Mouse (Mus musculus) heart, adult 2 months (tissue): ENCODE results near the gene Limch1. TPM values are rescaled to one million over a fixed set of nuclear protein-coding genes. Genes with fewer than 3 reads are reported as not detected.

Source experiments
- DNase-seq, 2 experiments: peaks; one replicate each; pipeline ENCODE4 v3.0.0; 2021
- H3K27ac ChIP-seq: fragments of 200-600 bp; 2 replicates; pipeline ENCODE4 v1.8.1; 2022
- H3K27me3 ChIP-seq: fragments of 200-500 bp; 2 replicates; pipeline ENCODE4 v1.6.1; 2012; ENCODE audit warnings: mild to moderate bottlenecking, low read length, inconsistent platforms, mixed read lengths; ENCODE audit not compliant: control insufficient read depth, insufficient read depth
- H3K36me3 ChIP-seq: fragments of 200-500 bp; 2 replicates; pipeline ENCODE4 v1.6.1; 2012; ENCODE audit warnings: low read length, inconsistent platforms; ENCODE audit not compliant: control insufficient read depth, insufficient read depth
- H3K4me1 ChIP-seq: fragments of 200-500 bp; 2 replicates; pipeline ENCODE4 v1.6.1; 2011; ENCODE audit warnings: low read length; ENCODE audit not compliant: control insufficient read depth, insufficient read depth
- H3K4me3 ChIP-seq: fragments of 200-600 bp; 2 replicates; pipeline ENCODE4 v1.8.1; 2022
- H3K79me2 ChIP-seq: fragments of 200-500 bp; replicated peaks from 2 replicates; pipeline ENCODE4 v1.6.1; 2012; ENCODE audit warnings: mild to moderate bottlenecking, inconsistent platforms, low read length, moderate library complexity, mixed read lengths; ENCODE audit not compliant: control insufficient read depth, insufficient read depth
- H3K9ac ChIP-seq: fragments of 200-500 bp; 2 replicates; pipeline ENCODE4 v1.6.1; 2012; ENCODE audit warnings: low read depth, mild to moderate bottlenecking, control low read depth, inconsistent platforms, low read length, mixed read lengths
- CTCF ChIP-seq: fragments of 200-600 bp; IDR thresholded peaks from 2 replicates; pipeline ENCODE4 v1.8.1; 2022; ENCODE audit warnings: antibody characterized with exemption, mild to moderate bottlenecking, moderate library complexity
- EP300 ChIP-seq: fragments of 200-500 bp; IDR thresholded peaks from 2 replicates; pipeline ENCODE4 v1.6.1; 2011; ENCODE audit warnings: low read depth, low read length, control low read depth; ENCODE audit not compliant: insufficient read depth
- POLR2A ChIP-seq: fragments of 200-500 bp; IDR thresholded peaks from 2 replicates; pipeline ENCODE4 v1.6.1; 2011; ENCODE audit warnings: mild to moderate bottlenecking, low read depth, low read length, control low read depth; ENCODE audit not compliant: insufficient read depth
- WGBS: fragments of 180-500 bp; shearing (Covaris S2); methylation state at CpG from one replicate; pipeline ENCODE4 v1.1.7; 2018; 5-methylcytosine and 5-hydroxymethylcytosine counted together
- intact Hi-C: fragments of 180-260 bp; cut with DNase I; formaldehyde crosslinking; loops from one replicate; pipeline ENCODE4 v1.15.1; 2025
- polyA plus RNA-seq: library from polyadenylated mRNA; depleted of rRNA; stranded (reverse); fragments of >200 nt; gene quantifications from 2 replicates; pipeline ENCODE4 v1.2.3, GENCODE M21; 2012
- total RNA-seq, 2 experiments: library from RNA; stranded (reverse); gene quantifications; 2 replicates each; pipeline ENCODE4 v1.2.3; 2021

The Limch1 gene
- total and polyA plus RNA-seq, 3 experiments = 60.2 to 277 (median 230) TPM

DNA sequence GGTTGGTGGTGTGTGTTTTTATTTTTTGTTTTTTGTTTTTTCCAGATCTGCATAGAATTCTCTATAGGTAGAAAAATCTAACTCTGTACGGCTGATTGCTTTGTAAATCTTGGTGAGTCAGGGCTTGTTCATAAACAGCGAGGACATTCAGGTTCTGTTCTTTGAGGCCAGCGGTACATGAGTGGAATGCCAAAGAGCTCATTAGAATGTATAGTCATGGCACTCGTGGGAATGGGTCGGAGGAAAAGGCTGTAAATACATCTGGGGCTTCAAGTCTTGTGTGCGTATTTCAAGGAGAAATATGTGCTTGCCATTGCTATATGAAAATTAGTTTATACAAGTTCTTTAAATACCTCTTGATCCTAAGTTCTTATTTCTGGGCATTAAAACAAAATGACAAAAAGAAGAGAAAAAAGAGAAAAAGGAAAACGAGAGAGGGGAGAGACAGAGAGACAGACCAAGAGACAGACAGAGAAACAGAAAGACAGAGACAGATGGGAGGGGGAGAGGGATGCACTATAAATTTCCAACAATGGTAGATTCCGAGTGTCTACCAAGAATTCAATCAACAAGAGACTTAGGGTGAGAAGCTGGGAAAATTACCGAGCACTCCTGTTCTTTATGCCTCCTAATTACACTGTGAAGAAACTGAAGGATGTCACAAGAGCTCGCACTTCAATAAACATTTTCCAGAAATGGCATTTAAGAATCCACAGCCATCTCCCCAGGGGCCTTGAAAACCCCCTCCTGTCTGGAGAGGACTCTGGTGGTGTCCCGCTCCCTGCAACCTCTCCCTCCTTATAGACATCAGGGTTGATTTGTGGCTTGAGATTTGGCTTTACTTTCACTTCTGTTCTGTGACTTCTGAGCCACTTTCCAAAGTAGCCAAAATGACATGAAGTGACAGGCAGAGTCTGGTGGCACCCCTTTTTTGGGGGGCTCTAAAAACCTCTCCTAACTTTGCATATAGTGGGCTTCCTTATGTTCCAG lies 173.0 kb downstream of the Limch1 start:
- no peak overlapping the region for H3K4me3 ChIP-seq
- H3K27me3 ChIP-seq = no peaks in the 10 kb centered on the region
- WGBS = 80% methylated on average over 11 of the region's 11 CpGs
- TF ChIP-seq POLR2A (no peak), EP300 (no peak)
- H3K9ac ChIP-seq = no peak overlapping the region
- no peak overlapping the region for H3K27ac ChIP-seq
- peaks cover 3% of the 10 kb centered on the region for H3K79me2 ChIP-seq
- DNase-seq = no peak
- H3K4me1 ChIP-seq = peaks cover 9% of the 10 kb centered on the region
- H3K36me3 ChIP-seq = peaks cover 6% of the 10 kb centered on the region; the same call in 1 of the 2 replicates
- intact Hi-C loops = no loop called here

DNA sequence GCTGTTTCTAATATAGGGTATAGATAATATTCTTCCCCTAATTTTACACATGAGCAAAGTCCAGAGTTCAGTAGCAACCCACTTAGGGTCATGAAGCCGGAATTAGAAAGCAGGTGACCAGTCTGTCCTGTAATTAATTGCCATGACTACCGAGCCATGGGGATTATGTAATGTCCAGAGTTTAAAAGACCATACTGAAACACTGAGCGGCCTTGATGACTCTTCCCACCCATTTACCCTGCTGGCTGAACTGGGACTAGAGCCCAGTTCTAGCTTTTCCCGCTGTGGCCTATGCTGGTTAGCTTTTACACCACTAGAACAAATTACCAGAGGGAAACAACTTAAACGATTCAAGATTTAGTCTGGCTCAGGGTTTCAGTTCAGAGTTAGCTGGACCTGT lies 177.0 kb downstream of the Limch1 start:
- H3K36me3 ChIP-seq = no peaks in the 10 kb centered on the region
- peaks cover 4% of the 10 kb centered on the region; the same call in 1 of the 2 replicates for H3K4me1 ChIP-seq
- 74% methylated on average over 5 of the region's 5 CpGs for WGBS
- TF ChIP-seq CTCF (no peak), POLR2A (no peak), EP300 (no peak)
- H3K27ac ChIP-seq = no peak overlapping the region
- intact Hi-C loops = no loop called here
- DNase-seq = no peak
- peaks cover 3% of the 10 kb centered on the region; the same call in 1 of the 2 replicates for H3K79me2 ChIP-seq
- no peaks in the 10 kb centered on the region for H3K27me3 ChIP-seq
- no peak overlapping the region for H3K4me3 ChIP-seq
- no peak overlapping the region for H3K9ac ChIP-seq

DNA sequence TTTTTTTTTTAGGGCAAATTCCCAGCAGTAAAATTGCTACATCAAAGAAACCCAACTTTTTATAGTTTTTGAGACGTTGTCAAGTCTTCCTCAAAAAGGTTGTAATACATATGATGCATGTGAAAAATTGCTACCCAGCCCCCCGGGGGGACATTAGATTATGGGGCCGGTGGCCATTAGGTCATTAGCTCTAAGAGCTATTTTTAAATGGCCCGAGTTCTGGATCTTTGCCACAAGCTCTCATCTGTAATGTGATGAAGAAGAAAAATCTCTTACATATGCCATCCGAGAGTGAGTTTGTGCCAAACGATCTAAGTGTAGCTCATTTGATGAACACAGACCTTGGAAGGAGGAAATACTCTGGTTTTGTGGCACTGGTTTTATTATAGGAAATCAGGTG lies 183.7 kb downstream of the Limch1 start:
- Histone ChIP-seq H3K4me1 (0 out of 2 replicates have a peak, but pooled peaks cover 1% of the 10 kb centered on the region), H3K27ac (no peak overlapping the region), H3K36me3 (no peaks in the 10 kb centered on the region; the same call in none of the 2 replicates), H3K27me3 (no peaks in the 10 kb centered on the region), H3K4me3 (no peak overlapping the region), H3K9ac (no peak overlapping the region), H3K79me2 (peaks cover 2% of the 10 kb centered on the region; the same call in 1 of the 2 replicates)
- 42% methylated on average over 6 of the region's 6 CpGs for WGBS
- TF ChIP-seq EP300 = no peak
- TF ChIP-seq POLR2A = no peak
- no peak for TF ChIP-seq CTCF
- intact Hi-C loops = loop anchor here (5.0 kb wide), 1 partner anchor 43 kb away; no protein-coding TSS in a partner anchor
- no peak for DNase-seq

DNA sequence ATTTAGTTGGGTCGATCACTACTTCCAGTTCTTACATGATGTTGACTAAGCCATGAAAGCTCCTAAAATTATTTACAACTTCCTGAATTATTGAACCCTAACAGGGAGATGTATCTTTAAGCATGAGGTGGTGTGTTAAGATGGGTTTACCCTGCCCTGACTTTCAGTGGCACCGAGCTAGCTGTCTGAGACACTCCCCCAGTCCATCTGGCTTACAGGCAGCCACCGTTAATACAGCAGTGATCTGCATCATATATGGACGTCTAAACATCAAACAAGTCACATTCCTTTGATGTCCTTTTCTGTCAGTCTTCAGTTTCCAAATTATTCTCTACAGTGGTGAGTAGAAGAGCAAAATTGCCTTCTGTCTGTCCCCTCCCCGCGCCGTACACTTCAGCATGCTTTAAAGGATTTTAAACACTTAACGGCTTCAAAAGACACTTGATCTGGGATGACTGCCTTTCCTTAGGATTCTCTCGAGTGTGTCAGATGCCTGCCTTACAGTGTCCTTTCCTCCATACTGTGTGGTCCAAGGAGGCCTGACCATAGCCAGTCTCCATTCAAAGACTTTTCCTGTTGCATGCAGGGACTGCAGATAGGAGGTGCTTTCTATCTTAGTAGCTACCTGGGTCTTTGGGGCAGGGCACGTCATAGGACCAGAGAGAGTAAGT lies 187.6 kb downstream of the Limch1 start:
- no peak for DNase-seq
- H3K4me1 ChIP-seq = 0 out of 2 replicates have a peak, but pooled peaks cover 1% of the 10 kb centered on the region
- TF ChIP-seq CTCF (no peak), EP300 (no peak), POLR2A (no peak)
- no peak overlapping the region for H3K9ac ChIP-seq
- H3K4me3 ChIP-seq = no peak overlapping the region
- intact Hi-C loops = no loop called here
- H3K36me3 ChIP-seq = no peaks in the 10 kb centered on the region; the same call in 1 of the 2 replicates
- no peaks in the 10 kb centered on the region for H3K27me3 ChIP-seq
- 86% methylated on average over 10 of the region's 10 CpGs for WGBS
- no peak overlapping the region for H3K27ac ChIP-seq
- peaks cover 2% of the 10 kb centered on the region; the same call in 1 of the 2 replicates for H3K79me2 ChIP-seq

DNA sequence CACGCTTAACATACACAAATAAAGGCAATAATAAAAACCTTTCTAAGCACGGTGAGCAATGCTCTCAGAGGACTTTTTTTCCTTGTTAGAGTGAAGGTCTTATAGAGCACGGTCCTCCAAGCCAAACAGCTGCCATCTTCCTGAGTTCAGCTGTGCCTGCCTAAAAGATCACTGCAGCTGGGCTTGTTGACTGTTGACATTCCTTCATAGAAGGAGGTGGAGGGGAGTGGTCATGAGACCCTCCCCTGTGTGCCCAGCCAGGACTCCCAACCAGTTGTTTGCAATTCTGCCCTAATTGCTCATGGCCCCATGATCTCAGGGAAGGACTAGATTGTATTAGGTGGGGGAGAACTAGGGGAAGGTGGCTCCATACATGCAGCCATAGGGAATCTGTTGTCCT lies 189.0 kb downstream of the Limch1 start:
- Histone ChIP-seq H3K4me1 (0 out of 2 replicates have a peak, but pooled peaks cover under 1% of the 10 kb centered on the region), H3K27ac (no peak overlapping the region), H3K9ac (no peak overlapping the region), H3K36me3 (no peaks in the 10 kb centered on the region), H3K27me3 (no peaks in the 10 kb centered on the region), H3K79me2 (peaks cover 2% of the 10 kb centered on the region; the same call in 1 of the 2 replicates), H3K4me3 (no peak overlapping the region)
- intact Hi-C loops = no loop called here
- DNase-seq = no peak
- 90% methylated on average over 3 of the region's 3 CpGs for WGBS
- no peak for TF ChIP-seq CTCF
- no peak for TF ChIP-seq POLR2A
- no peak for TF ChIP-seq EP300
